Mouse (Mus musculus): ENCODE measurements around the gene Vezt. TPM values are rescaled to one million over a fixed set of nuclear protein-coding genes. Genes with fewer than 3 reads are reported as not detected.
A peak's percentile ranks its signal among the peaks of the same experiment; 100 is the strongest.

Vezt gene
- polyA plus RNA-seq, 1 experiment from 2014 or later = 8.6 TPM

- TF ChIP-seq EP300 (IDR thresholded peaks at IDR 0.05; ENCODE audit: low read depth) (no peak), CTCF (IDR thresholded peaks at IDR 0.05; ENCODE audit: low read depth) (no peak)
- H3K36me3 ChIP-seq (replicated peaks; ENCODE audit: insufficient read depth, low read length) = peaks cover 70% of the 10 kb centered on the region
- no peak overlapping the region for H3K9ac ChIP-seq (replicated peaks)
- H3K4me3 ChIP-seq (ENCODE audit: low read depth, low read length) = no peak overlapping the region
- H3K9me3 ChIP-seq (ENCODE audit: low read length) = peaks cover 6% of the 10 kb centered on the region; the same call in 1 of the 2 replicates
- H3K27me3 ChIP-seq (ENCODE audit: insufficient read depth, low read length) = no peaks in the 10 kb centered on the region
- no peaks in the 10 kb centered on the region for H3K4me1 ChIP-seq (ENCODE audit: insufficient read depth)
- H3K4me2 ChIP-seq (ENCODE audit: low read depth, low read length) = no peak overlapping the region
- H3K27ac ChIP-seq (ENCODE audit: low read depth) = 0 out of 2 replicates have a peak overlapping the region, but pooled peaks have one; percentile 20
- no peak for ATAC-seq
- DNase-seq = no peak
- 66% methylated on average over 10 of the region's 10 CpGs for WGBS (ENCODE audit: insufficient replicate concordance)
Measured at GRCm38 (mm10) chr10:94000223-94000622, 35.4 kb downstream of the Vezt start.

- Histone ChIP-seq H3K9ac (replicated peaks) (no peak overlapping the region), H3K4me2 (ENCODE audit: low read depth, low read length) (no peak overlapping the region), H3K27ac (ENCODE audit: low read depth) (no peak overlapping the region), H3K36me3 (replicated peaks; ENCODE audit: insufficient read depth, low read length) (peaks cover 65% of the 10 kb centered on the region), H3K27me3 (ENCODE audit: insufficient read depth, low read length) (no peaks in the 10 kb centered on the region), H3K9me3 (ENCODE audit: low read length) (peaks cover 6% of the 10 kb centered on the region; the same call in 1 of the 2 replicates), H3K4me1 (ENCODE audit: insufficient read depth) (no peaks in the 10 kb centered on the region), H3K4me3 (ENCODE audit: low read depth, low read length) (no peak overlapping the region)
- TF ChIP-seq EP300 (IDR thresholded peaks at IDR 0.05; ENCODE audit: low read depth) (no peak), CTCF (IDR thresholded peaks at IDR 0.05; ENCODE audit: low read depth) (no peak)
- ATAC-seq = no peak
- no peak for DNase-seq
- 68% methylated on average over 1 of the region's 1 CpGs for WGBS (ENCODE audit: insufficient replicate concordance)
Measured at GRCm38 (mm10) chr10:93999357-93999756, 36.3 kb downstream of the Vezt start.

DNA sequence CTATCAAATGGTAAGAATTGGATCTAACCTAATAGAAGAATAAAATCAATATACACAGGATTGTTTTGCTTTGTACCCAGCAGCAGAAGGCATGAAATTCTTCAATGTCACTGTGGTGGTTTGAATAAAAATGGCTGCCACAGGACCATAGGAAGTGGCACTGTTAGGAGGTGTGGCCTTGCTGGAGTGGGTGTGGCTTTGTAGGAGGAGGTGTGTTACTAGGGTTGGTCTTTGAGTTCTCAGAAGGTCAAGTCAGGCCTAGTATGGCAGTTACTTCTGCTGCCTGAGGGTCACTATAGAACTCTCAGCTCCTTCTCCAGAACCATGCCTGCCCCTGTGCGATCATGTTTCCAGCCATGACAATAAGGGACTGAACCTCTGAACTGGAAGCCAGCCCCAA, 40.5 kb downstream of the Vezt start:
- no peaks in the 10 kb centered on the region for H3K4me1 ChIP-seq (ENCODE audit: insufficient read depth)
- peaks cover 45% of the 10 kb centered on the region for H3K36me3 ChIP-seq (replicated peaks; ENCODE audit: insufficient read depth, low read length)
- no peak for DNase-seq
- ATAC-seq = no peak
- H3K4me2 ChIP-seq (ENCODE audit: low read depth, low read length) = no peak overlapping the region
- TF ChIP-seq EP300 (IDR thresholded peaks at IDR 0.05; ENCODE audit: low read depth) = no peak
- TF ChIP-seq CTCF (IDR thresholded peaks at IDR 0.05; ENCODE audit: low read depth) = no peak
- no peak overlapping the region for H3K27ac ChIP-seq (ENCODE audit: low read depth)
- H3K27me3 ChIP-seq (ENCODE audit: insufficient read depth, low read length) = no peaks in the 10 kb centered on the region
- no peaks in the 10 kb centered on the region for H3K9me3 ChIP-seq (ENCODE audit: low read length)
- no peak overlapping the region for H3K4me3 ChIP-seq (ENCODE audit: low read depth, low read length)
- 96% methylated on average over 1 of the region's 1 CpGs for WGBS (ENCODE audit: insufficient replicate concordance)
- H3K9ac ChIP-seq (replicated peaks) = no peak overlapping the region

DNA sequence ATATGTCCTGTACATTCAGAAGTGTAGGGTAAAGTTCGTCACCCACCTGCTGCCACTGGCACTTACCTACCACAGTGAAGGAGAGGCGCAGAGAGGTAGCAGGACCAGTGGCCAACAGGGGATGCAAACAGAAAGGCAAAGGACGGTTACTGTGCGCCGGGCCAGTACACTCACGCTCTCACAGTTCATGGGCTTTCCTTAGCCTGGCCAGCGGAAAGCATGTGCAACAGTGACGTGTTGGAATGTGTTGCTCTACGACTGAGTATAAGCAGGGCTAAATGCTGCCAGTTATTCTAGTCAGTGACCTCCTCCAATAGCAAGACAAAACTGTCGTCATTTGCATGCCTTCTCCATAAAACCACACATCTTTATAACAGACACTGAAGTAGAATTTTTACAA, 41.5 kb downstream of the Vezt start:
- no peak for ATAC-seq
- 90% methylated on average over 10 of the region's 10 CpGs for WGBS (ENCODE audit: insufficient replicate concordance)

GRCm38 (mm10) chr10:93985357-93985756, 50.3 kb downstream of the Vezt start:
- H3K9me3 ChIP-seq (ENCODE audit: low read length) = no peaks in the 10 kb centered on the region
- H3K4me2 ChIP-seq (ENCODE audit: low read depth, low read length) = no peak overlapping the region
- TF ChIP-seq EP300 (IDR thresholded peaks at IDR 0.05; ENCODE audit: low read depth) (no peak), CTCF (IDR thresholded peaks at IDR 0.05; ENCODE audit: low read depth) (no peak)
- no peaks in the 10 kb centered on the region for H3K4me1 ChIP-seq (ENCODE audit: insufficient read depth)
- H3K9ac ChIP-seq (replicated peaks) = no peak overlapping the region
- no peak overlapping the region for H3K27ac ChIP-seq (ENCODE audit: low read depth)
- no peak overlapping the region for H3K4me3 ChIP-seq (ENCODE audit: low read depth, low read length)
- peaks cover 26% of the 10 kb centered on the region for H3K36me3 ChIP-seq (replicated peaks; ENCODE audit: insufficient read depth, low read length)
- ATAC-seq (no peak), DNase-seq (no peak)
- no peaks in the 10 kb centered on the region for H3K27me3 ChIP-seq (ENCODE audit: insufficient read depth, low read length)

More for the DNA sequence above, 41.5 kb downstream of the Vezt start:
- DNase-seq = no peak
- no peaks in the 10 kb centered on the region for H3K27me3 ChIP-seq (ENCODE audit: insufficient read depth, low read length)
- peaks cover 47% of the 10 kb centered on the region for H3K36me3 ChIP-seq (replicated peaks; ENCODE audit: insufficient read depth, low read length)
- H3K4me2 ChIP-seq (ENCODE audit: low read depth, low read length) = no peak overlapping the region
- no peaks in the 10 kb centered on the region for H3K4me1 ChIP-seq (ENCODE audit: insufficient read depth)
- no peak overlapping the region for H3K27ac ChIP-seq (ENCODE audit: low read depth)
- H3K9ac ChIP-seq (replicated peaks) = no peak overlapping the region
- H3K9me3 ChIP-seq (ENCODE audit: low read length) = no peaks in the 10 kb centered on the region
- no peak for TF ChIP-seq EP300 (IDR thresholded peaks at IDR 0.05; ENCODE audit: low read depth)
- H3K4me3 ChIP-seq (ENCODE audit: low read depth, low read length) = no peak overlapping the region

DNA sequence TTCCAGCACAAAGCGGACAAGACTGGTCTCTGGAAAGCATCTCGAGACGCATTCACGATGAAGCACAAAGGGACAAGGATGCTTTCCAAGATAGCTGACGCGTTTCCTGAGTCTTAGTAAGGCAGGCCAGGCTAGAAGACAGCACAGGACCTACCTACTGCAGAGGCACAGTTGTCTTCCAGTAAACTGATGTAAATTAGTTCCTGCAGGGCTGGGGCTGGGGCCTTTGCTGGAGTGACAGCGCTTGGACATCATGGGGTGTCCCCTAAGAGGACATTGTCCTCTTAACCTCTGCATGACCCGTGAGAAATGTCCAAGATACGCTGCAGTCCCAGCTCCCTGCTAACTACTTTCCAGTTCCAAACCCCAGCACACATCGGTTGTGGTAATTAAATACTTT, 66.3 kb downstream of the Vezt start:
- H3K9me3 ChIP-seq (ENCODE audit: low read length) = no peaks in the 10 kb centered on the region
- WGBS (ENCODE audit: insufficient replicate concordance) = 75% methylated on average over 10 of the region's 10 CpGs
- TF ChIP-seq CTCF (IDR thresholded peaks at IDR 0.05; ENCODE audit: low read depth) = no peak
- no peak for TF ChIP-seq EP300 (IDR thresholded peaks at IDR 0.05; ENCODE audit: low read depth)
- H3K4me3 ChIP-seq (ENCODE audit: low read depth, low read length) = no peak overlapping the region
- H3K4me2 ChIP-seq (ENCODE audit: low read depth, low read length) = no peak overlapping the region
- H3K9ac ChIP-seq (replicated peaks) = no peak overlapping the region
- H3K27ac ChIP-seq (ENCODE audit: low read depth) = no peak overlapping the region
- no peaks in the 10 kb centered on the region for H3K4me1 ChIP-seq (ENCODE audit: insufficient read depth)
- ATAC-seq (no peak), DNase-seq (no peak)
- no peaks in the 10 kb centered on the region for H3K27me3 ChIP-seq (ENCODE audit: insufficient read depth, low read length)
- peaks cover 18% of the 10 kb centered on the region for H3K36me3 ChIP-seq (replicated peaks; ENCODE audit: insufficient read depth, low read length)

DNA sequence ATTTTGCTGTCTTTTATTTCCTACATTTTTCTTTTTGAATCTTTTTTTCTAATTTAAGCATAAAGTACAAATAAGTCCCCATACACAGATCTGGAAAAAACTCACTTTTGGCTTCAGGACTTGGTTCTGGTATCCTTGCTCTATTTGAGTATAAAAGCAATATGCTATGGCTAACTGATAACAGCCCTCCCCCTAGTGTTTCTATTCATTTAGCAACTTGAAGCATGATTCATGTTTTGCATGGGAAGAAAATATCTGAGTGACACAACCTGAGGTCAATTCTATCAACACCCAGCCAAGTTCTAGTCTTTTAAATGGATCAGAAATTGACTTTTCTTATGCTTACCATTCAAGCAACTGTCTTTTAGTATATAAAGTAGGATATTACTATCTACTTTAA, 68.1 kb downstream of the Vezt start:
- Histone ChIP-seq H3K9ac (replicated peaks) (no peak overlapping the region), H3K4me2 (ENCODE audit: low read depth, low read length) (no peak overlapping the region), H3K27me3 (ENCODE audit: insufficient read depth, low read length) (no peaks in the 10 kb centered on the region), H3K4me3 (ENCODE audit: low read depth, low read length) (no peak overlapping the region), H3K9me3 (ENCODE audit: low read length) (no peaks in the 10 kb centered on the region), H3K27ac (ENCODE audit: low read depth) (no peak overlapping the region), H3K36me3 (replicated peaks; ENCODE audit: insufficient read depth, low read length) (peaks cover 8% of the 10 kb centered on the region; the same call in 1 of the 2 replicates), H3K4me1 (ENCODE audit: insufficient read depth) (no peaks in the 10 kb centered on the region)
- no peak for DNase-seq
- ATAC-seq = no peak
- TF ChIP-seq EP300 (IDR thresholded peaks at IDR 0.05; ENCODE audit: low read depth) (no peak), CTCF (IDR thresholded peaks at IDR 0.05; ENCODE audit: low read depth) (peak; percentile 22; the same call in 1 of the 2 replicates)
